Mouse (Mus musculus): ENCODE measurements around the gene Heca. TPM values are rescaled to one million over a fixed set of nuclear protein-coding genes. Genes with fewer than 3 reads are reported as not detected.
A peak's percentile ranks its signal among the peaks of the same experiment; 100 is the strongest.
"Not testable (repeated sequence)": the region's sequence is repeated elsewhere in the genome, so short reads cannot be mapped to it uniquely, and the experiment has no call there.

The Heca gene
- total RNA-seq, 2 experiments from 2014 or later = 13.6 to 13.8 TPM

GRCm38 (mm10) chr10:17906405-17906804, 41.5 kb downstream of the Heca start:
- intact Hi-C loops (cut with DNase I; ENCODE audit: low total_unique reads); DNase-seq: not testable (repeated sequence)

GRCm38 (mm10) chr10:17903449-17903848, 44.4 kb downstream of the Heca start:
- intact Hi-C loops (cut with DNase I; ENCODE audit: low total_unique reads) = no loop called here
- DNase-seq = no peak

GRCm38 (mm10) chr10:17880724-17881123, 67.1 kb downstream of the Heca start:
- intact Hi-C loops (cut with DNase I; ENCODE audit: low total_unique reads) = no loop called here
- DNase-seq = no peak

DNA sequence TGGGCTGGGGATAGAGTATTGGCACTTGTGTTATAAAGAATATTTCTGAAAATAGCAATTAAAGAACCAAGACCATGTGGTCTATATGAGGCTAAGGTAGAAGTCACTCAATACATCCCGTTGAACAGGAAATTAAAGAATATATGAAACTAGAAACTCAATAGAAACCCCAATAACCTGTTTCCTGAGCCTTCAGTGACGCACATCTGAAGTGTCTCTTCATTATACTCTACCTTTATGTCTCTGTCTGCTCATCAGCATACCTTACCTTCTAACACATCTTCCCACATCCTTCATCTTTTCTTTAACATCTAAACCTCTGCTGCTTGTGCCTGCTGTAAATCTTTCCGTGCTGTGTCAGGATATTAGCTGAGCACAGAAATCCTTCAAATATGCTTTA, 67.8 kb downstream of the Heca start:
- intact Hi-C loops (cut with DNase I; ENCODE audit: low total_unique reads) = no loop called here
- no peak for DNase-seq

- intact Hi-C loops (cut with DNase I; ENCODE audit: low total_unique reads) = no loop called here
Measured at GRCm38 (mm10) chr10:17878002-17878919, 69.6 kb downstream of the Heca start.

DNA sequence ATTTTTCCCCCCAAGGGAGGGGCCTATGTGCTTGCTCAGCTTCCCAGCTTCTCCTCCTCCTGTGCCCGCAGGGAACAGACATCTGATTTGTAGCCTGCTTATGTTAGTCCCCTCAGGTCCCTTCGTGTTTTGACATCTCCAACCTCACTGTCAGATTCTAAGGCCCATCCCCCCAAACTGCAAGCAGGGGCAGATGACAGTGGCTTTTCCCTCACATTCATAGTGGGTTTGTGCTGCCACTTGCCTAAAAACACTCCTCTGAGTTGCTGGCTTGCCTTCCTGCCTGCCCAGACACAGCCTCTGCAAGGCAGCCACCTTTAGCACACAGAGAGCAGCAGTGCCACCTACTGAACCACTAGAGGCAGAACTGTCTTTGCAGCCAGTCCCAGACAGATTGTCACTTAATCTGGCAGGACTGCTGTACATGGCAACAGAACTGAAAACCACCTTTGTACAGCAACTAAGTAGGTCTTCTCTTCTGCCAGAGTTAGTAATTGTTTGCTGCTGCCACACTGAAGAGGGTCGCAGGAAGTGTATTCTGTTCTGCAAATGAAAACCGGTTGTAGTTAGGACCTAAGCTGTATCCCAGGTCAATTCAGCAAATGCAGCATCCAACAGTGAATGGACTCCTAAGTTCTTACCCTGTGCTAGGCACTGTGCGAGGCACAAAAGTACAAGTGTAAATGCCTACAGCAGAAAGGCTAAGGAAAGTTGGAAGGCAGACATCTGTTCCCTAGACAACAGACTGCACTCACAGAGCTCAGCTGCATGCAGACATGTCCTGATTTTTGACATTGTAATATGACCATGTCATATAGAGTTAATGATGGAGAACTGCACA, 77.8 kb downstream of the Heca start:
- intact Hi-C loops (cut with DNase I; ENCODE audit: low total_unique reads) = loop anchor here (5.0 kb wide), 1 partner anchor 138 kb away; no protein-coding TSS in a partner anchor
- DNase-seq = peak; percentile 49

More at GRCm38 (mm10) chr10:17878002-17878919, 69.6 kb downstream of the Heca start:
- no peak for DNase-seq

GRCm38 (mm10) chr10:17860701-17861480, 87.0 kb downstream of the Heca start:
- no peak for DNase-seq
- intact Hi-C loops (cut with DNase I; ENCODE audit: low total_unique reads) = no loop called here

DNA sequence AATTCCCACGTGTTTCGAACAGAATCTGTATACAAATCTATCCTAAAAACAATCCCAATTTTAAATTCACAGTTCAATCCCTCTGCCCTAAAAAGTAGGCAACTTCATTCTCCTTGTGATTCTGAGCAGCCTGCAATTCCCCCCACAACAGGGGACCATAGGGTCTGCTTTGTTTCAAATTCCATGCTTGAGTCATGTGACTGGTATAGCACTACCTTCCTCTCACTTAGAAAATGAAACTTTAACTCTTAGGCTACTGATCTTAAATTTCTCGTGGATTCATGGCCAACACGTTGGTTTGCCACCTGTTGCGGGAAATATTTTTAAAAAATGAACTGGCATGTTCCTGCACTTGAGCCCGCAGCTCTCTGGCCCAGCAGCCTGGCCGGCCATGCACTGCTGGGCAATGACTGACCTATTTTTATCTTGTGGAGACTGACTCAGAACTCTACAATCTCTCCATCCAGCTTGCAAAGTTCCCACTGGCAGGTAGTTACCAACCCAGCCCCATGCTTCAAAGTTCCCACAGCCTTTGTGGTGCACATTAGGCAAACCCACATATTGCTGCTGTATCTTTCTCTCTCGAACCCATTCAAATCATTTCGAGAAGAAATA, 90.1 kb downstream of the Heca start:
- intact Hi-C loops (cut with DNase I; ENCODE audit: low total_unique reads) = no loop called here
- no peak for DNase-seq

- intact Hi-C loops (cut with DNase I; ENCODE audit: low total_unique reads) = no loop called here
- no peak for DNase-seq
Measured at GRCm38 (mm10) chr10:17844781-17845537, 102.9 kb downstream of the Heca start.

DNA sequence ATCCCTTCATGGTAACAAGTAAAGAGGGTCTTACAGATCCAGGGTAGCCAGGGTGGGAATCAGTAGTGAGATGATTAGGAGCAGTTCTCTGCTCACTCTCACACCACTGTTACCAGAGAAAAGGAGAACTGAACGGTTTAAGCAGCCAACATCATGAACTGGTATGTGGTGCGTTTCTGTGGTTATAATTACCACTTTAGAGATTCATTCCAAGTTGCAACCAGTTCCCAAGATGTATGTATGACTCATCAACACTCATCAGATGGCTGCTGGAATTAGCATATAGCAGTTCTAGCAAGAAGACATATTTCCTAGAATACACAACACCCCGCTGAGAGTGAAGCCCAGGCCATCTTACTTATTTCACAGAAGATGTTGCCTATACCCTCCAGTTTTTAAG, 105.8 kb downstream of the Heca start:
- DNase-seq = no peak
- intact Hi-C loops (cut with DNase I; ENCODE audit: low total_unique reads) = no loop called here

- intact Hi-C loops (cut with DNase I; ENCODE audit: low total_unique reads) = no loop called here
- DNase-seq = no peak
Measured at GRCm38 (mm10) chr10:17836275-17836674, 111.6 kb downstream of the Heca start.

- no peak for DNase-seq
Measured at GRCm38 (mm10) chr10:17835031-17835430, 112.8 kb downstream of the Heca start.

GRCm38 (mm10) chr10:17831041-17831440, 116.8 kb downstream of the Heca start:
- DNase-seq = no peak
- intact Hi-C loops (cut with DNase I; ENCODE audit: low total_unique reads) = no loop called here

More at GRCm38 (mm10) chr10:17835031-17835430, 112.8 kb downstream of the Heca start:
- intact Hi-C loops (cut with DNase I; ENCODE audit: low total_unique reads) = no loop called here

GRCm38 (mm10) chr10:17829205-17829604, 118.7 kb downstream of the Heca start:
- intact Hi-C loops (cut with DNase I; ENCODE audit: low total_unique reads) = no loop called here

GRCm38 (mm10) chr10:17827391-17827790, 120.5 kb downstream of the Heca start:
- intact Hi-C loops (cut with DNase I; ENCODE audit: low total_unique reads) = no loop called here
- no peak for DNase-seq

More at GRCm38 (mm10) chr10:17829205-17829604, 118.7 kb downstream of the Heca start:
- no peak for DNase-seq

DNA sequence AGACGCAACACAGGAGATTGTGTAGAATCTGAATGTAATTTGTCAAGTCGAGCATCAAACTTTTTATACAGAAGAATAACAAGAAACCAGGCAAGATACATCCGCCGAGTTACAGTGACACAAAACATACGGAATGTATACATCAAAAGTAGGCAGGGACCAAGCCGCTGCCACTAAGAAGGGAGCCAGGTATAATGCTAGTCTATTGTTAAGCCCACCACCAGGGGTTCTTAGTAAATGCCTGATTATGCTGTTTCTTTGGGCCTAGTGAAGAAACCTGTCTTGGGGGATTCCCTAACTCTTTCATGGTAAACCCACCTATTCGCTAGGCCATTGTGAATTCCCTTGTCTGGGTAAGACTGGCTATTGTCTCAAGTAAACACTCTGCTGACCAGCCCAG, 127.4 kb downstream of the Heca start:
- DNase-seq; intact Hi-C loops (cut with DNase I; ENCODE audit: low total_unique reads): not testable (repeated sequence)
